Mouse (Mus musculus): ENCODE measurements around the gene Borcs5.

- no peak for TF ChIP-seq NELFE (IDR thresholded peaks at IDR 0.05; ENCODE audit: low read depth, low read length)
- TF ChIP-seq CTCF (conservative IDR thresholded peaks at IDR 0.05 in 1 of 2, IDR thresholded peaks at IDR 0.05 in 1 of 2; ENCODE audit: low read depth in 2 of 2, low read length in 2 of 2), result no peak
- TF ChIP-seq USF1 (IDR thresholded peaks at IDR 0.05; ENCODE audit: low read depth, low read length), result no peak
- no peak for TF ChIP-seq POLR2A (IDR thresholded peaks at IDR 0.05; ENCODE audit: low read depth, low read length)
- no peak for TF ChIP-seq POLR2AphosphoS2 (IDR thresholded peaks at IDR 0.05; ENCODE audit: low read depth, low read length)
- no peak for TF ChIP-seq GABPA (IDR thresholded peaks at IDR 0.05; ENCODE audit: insufficient replicate concordance, low read depth, low read length)
- no peak for TF ChIP-seq NRF1 (IDR thresholded peaks at IDR 0.05; ENCODE audit: low read depth, low read length)
- no peak for TF ChIP-seq MAX (IDR thresholded peaks at IDR 0.05; ENCODE audit: low read length)
- TF ChIP-seq EP300 (IDR thresholded peaks at IDR 0.05; ENCODE audit: low read length), result no peak
- TF ChIP-seq ELF1 (IDR thresholded peaks at IDR 0.05; ENCODE audit: low read depth, low read length), result no peak
- TF ChIP-seq USF2 (conservative IDR thresholded peaks at IDR 0.05; ENCODE audit: low read depth, low read length), result no peak
- no peak for TF ChIP-seq BHLHE40 (IDR thresholded peaks at IDR 0.05; ENCODE audit: low read depth, low read length)
- no peak for TF ChIP-seq TBP (conservative IDR thresholded peaks at IDR 0.05; ENCODE audit: low read depth, low read length)
- TF ChIP-seq ETS1 (conservative IDR thresholded peaks at IDR 0.05; ENCODE audit: low read depth, low read length), result no peak
Measured at GRCm38 (mm10) chr6:134720150-134720549, 80.8 kb downstream of the Borcs5 start.
